Mouse (Mus musculus) cortical plate, adult 2 months (tissue): ENCODE results near the gene Psrc1.

Experiments
- CTCF ChIP-seq: fragments of 200-500 bp; IDR thresholded peaks from 2 replicates; pipeline ENCODE4 v1.5.1; 2011; ENCODE audit warnings: mild to moderate bottlenecking, control low read depth, low read length; ENCODE audit not compliant: insufficient read depth; ENCODE audit errors: extremely low read depth
- POLR2A ChIP-seq: fragments of 200-500 bp; IDR thresholded peaks from 2 replicates; pipeline ENCODE4 v1.6.1; 2011; ENCODE audit warnings: mild to moderate bottlenecking, low read length, control low read depth; ENCODE audit not compliant: insufficient read depth; ENCODE audit errors: extremely low read depth

DNA sequence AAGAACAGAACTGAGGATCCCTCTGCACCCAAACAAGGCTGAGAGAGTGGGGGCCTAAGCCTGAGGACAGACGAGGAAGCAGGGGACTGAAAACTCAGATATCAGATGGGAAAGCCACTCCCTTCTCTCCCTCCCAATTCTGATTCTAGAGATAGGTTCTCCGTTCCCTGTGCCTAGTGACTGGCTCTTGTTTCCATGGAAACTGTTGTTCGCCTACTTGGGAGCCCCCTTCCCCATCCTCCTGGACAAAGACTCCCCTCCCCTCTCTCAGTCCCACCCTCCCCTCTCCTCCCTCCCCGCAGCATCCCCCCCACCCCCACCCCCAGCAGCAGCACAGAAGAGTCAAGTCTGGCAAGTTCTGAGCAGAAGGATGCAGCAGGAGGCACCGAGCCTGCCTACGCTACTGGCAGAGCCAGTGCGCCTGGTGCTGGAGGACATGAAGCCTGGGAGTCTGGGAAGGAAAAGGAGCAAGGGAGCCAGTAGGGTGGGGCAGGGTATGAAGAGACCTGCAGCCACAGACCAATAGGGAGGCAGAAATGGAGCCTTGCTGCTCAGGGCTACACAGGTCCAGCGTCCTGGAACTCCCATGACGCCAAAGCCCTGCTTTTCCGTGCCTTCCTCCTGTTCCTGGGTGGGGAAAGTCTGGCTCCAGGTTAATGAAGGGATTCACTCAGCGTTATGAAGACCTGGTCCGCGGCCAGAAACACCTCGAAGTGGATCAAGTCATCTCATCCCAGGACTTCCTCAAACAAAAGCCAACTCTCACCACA is 22.1 kb downstream of the Psrc1 start:
- TF ChIP-seq POLR2A (no peak), CTCF (no peak)
